Mouse (Mus musculus) heart, postnatal 14 days (tissue): ENCODE measurements around the gene Mypn. TPM values are rescaled to one million over a fixed set of nuclear protein-coding genes. Genes with fewer than 3 reads are reported as not detected.

ENCODE experiments used
- DNase-seq, 2 experiments: peaks; one replicate each; pipeline ENCODE4 v3.0.0; 2021 to 2022
- intact Hi-C: fragments of 180-260 bp; cut with DNase I; formaldehyde crosslinking; loops from one replicate; pipeline ENCODE4 v1.15.1; 2025
- total RNA-seq, 2 experiments: library from RNA; stranded (reverse); gene quantifications; 2 replicates each; pipeline ENCODE4 v1.2.3; 2021

The Mypn gene
- total RNA-seq, 2 experiments from 2014 or later: 82.5 to 90.9 TPM

DNA sequence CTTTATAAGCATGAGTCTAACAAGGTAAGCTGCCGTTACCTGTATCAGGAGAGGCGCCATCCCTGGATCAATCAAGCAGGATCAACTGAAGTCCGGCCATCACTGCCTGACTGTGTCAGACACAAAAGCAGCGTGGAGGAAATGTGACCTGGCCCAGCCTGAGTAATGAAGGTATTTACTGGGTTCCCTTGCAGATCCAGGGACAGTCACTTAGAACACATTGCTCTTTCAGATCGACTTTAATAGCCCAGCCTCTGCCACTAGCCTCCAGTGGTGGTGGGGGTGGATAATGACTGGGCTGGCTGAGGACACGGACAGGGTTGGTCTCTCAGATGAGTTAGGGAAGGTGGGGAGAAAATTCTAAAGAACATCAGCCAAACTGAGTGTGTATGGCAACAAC, 5.1 kb upstream of the Mypn start:
- intact Hi-C loops: no loop called here
- DNase-seq: no peak

GRCm38 (mm10) chr10:63203002-63203401, 750 bp downstream of the Mypn start:
- intact Hi-C loops: loop anchor here (5.0 kb wide), 1 partner anchor 46 kb away; no protein-coding TSS in a partner anchor
- DNase-seq: no peak

GRCm38 (mm10) chr10:63201534-63201933, 2.2 kb downstream of the Mypn start:
- intact Hi-C loops: loop anchor here (5.0 kb wide), 1 partner anchor 44 kb away; no protein-coding TSS in a partner anchor
- peak in 1 of 2 experiments; percentile 16 for DNase-seq

DNA sequence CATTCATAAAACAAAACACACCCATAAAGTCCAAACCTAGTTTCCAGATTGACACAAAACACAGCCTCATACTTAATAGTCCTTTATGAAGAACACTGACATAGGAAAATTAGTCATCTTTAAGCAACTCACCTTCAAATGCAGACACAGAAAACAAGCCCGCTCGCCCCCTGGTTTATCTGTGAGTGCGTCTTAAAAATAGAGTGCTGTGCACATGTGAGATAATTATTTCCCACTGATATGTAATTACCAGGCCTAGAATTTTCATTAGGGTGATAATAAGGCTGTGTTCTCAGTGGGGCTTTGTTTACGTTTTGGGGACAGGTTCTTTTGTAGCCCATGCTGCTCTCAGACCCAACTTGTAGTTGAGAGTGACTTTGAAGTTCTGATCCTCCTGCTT, 4.7 kb downstream of the Mypn start:
- DNase-seq: no peak
- intact Hi-C loops: no loop called here

DNA sequence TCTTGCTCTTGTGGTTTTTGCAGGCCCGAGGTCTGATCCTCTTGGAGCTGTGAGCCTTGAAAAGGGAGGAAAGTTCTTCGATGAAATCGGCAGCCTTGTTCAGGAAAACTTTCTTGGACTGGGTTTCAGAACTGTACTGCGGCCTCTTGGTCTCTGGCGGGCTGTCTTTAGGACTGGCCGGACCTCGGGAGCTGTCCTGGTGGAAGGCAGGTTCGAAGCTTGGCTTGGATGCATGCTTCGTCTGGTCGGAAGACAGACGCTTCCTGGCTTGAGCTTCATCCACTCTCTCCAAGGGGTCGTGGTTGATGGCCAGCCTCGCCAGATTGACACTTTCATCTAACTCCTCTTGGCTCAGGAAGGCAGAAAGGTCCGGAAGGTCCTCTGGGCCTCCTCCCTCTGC, 11.0 kb downstream of the Mypn start:
- DNase-seq: no peak
- intact Hi-C loops: no loop called here

DNA sequence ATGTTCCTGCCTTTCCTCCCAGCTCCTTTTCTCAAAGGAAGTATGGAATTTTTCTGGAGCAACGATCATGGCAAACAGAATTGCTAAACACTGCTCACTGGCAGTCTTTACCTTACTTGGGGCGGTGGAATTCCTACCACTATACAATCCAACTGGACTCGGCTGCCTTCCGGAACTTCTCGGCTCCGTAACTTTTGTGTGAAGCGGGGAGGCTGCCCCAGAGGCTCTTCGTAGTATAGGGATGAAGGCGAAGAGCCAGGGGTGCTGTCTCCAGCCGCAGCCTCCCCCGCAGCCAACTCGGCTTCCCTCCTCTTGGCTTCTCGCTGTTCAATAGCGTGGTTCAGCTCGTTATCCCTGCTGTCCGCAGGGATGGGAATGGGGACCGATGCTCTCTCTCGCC, 11.5 kb downstream of the Mypn start:
- DNase-seq: no peak
- intact Hi-C loops: no loop called here

GRCm38 (mm10) chr10:63184451-63184850, 19.3 kb downstream of the Mypn start:
- no peak for DNase-seq
- intact Hi-C loops: no loop called here

DNA sequence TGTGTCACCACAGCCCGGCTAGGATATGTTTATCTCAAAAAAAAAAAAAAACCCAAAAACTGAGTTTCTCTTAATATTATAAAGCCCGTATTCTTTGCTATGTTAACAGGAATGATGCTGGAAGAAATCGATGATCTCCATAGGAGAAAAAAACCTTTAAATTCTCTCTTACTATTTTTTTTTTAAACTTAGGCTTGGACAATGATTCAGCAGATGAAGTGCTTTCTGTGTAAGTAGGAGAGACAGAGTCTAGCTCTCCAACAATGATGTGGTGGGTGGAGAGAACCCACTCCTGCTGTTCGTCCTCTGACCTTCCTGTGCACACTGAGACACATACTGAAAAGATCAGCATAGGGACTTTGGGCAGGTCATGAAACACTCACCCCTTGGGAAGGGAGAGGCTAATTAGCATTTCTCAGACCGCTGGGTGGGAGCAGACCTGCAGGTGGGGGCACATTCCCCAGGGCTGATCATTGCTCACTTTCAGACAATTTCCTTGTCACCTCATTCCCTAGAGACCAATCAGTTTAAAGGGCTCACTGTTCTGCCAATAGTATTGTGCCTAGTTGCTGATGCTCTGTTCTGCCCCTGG, 21.5 kb downstream of the Mypn start:
- no peak for DNase-seq
- intact Hi-C loops: no loop called here

GRCm38 (mm10) chr10:63181166-63181565, 22.6 kb downstream of the Mypn start:
- DNase-seq: no peak
- intact Hi-C loops: no loop called here

- peak; percentile 25 for DNase-seq
Measured at GRCm38 (mm10) chr10:63179524-63179923, 24.2 kb downstream of the Mypn start.

GRCm38 (mm10) chr10:63178318-63178717, 25.4 kb downstream of the Mypn start:
- intact Hi-C loops: no loop called here
- no peak for DNase-seq

More at GRCm38 (mm10) chr10:63179524-63179923, 24.2 kb downstream of the Mypn start:
- intact Hi-C loops: no loop called here

GRCm38 (mm10) chr10:63177286-63178140, 26.2 kb downstream of the Mypn start:
- intact Hi-C loops: no loop called here
- no peak for DNase-seq

GRCm38 (mm10) chr10:63176471-63176931, 27.3 kb downstream of the Mypn start:
- DNase-seq: no peak
- intact Hi-C loops: no loop called here

DNA sequence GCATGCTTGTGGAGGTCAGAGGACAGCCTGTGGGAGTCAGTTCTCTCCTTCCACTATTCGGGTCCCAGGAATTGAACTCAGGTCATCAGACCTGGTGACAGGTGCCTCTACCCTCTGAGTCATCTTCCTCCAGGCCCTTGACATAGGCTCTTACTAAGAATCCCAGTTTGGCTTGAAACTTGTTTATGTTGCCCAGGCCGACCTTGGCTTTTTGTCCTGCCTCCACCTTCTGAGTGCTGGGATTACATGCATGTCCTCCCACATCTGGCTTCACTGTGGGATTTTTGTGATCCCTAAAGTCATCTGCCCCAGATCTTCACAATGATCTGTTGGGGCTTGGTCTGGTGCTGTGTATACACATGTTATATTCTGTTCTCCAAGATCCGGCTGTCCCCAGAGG, 31.7 kb downstream of the Mypn start:
- no peak for DNase-seq
- intact Hi-C loops: no loop called here

DNA sequence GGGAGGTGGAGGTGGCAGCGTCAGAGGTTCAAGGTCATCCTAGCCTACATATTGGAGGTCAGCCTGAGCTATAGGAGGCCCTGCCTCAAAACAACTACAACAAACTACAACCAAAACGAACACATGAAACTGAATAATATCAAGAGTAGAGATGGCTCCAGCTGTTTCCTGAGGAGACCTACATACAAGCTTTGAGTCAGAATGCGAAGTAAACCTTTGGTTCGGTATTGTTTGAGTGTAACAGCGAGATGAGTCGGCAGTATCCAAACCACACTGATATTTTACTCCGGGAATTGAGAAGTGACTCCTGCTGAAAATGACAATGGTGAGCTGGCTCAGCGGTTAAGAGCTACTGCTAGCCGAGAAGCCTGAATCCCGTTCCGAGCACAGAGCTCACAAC, 34.2 kb downstream of the Mypn start:
- no peak for DNase-seq
- intact Hi-C loops: no loop called here

DNA sequence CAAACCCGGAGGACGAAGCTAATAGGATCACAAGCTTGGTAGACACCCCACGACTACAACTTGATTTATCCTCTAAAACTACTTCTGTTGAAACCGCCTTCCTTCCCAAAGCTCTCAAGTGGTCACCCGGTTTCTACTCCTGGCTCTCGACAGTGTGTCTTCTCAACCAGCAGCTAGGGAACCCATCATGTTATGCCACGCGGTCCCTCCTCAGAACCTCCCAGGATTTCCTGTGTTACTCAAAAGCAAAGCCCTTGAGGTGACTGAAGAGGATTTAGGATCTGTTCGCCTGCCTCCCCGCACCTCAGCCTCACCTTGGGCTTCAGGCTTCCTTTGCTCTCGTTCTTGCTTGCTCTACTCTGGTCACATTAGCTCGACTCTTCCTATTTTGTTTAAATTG, 35.6 kb downstream of the Mypn start:
- intact Hi-C loops: no loop called here
- DNase-seq: no peak

GRCm38 (mm10) chr10:63167241-63167995, 36.3 kb downstream of the Mypn start:
- intact Hi-C loops: no loop called here

DNA sequence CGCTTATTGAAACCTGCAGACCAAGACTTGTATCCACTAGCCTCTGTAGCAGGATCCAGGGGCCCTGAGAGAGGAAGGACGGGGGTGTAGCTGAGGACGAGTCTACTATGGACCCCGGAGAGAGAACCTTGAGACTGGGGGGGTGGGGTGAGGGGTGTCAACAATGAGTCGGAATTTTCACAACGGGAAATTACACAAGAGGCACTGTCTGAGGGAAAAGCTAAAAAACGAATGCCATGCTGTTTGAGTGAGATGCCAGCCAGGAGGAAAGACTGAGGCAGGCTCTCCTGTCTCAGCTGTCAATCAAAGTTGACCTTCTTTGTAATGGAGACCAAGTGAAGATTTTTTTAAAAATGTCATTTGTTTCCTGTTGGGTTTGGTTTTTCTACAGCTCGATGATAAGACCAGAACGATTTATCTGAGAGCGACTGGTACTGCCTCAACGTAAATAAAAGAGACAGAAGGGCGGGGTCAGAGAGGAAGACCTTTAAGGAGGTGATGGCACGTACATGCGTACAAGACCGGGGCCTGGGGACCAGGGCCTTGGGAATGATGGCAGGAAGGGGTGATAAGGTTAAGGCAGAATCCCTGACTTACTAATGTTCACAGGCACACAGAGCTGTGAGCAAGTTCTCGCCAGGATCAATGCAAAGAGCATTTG, 37.9 kb downstream of the Mypn start:
- intact Hi-C loops: no loop called here
- no peak for DNase-seq

More at GRCm38 (mm10) chr10:63167241-63167995, 36.3 kb downstream of the Mypn start:
- DNase-seq: no peak

- intact Hi-C loops: no loop called here
Measured at GRCm38 (mm10) chr10:63161240-63161639, 42.5 kb downstream of the Mypn start.

DNA sequence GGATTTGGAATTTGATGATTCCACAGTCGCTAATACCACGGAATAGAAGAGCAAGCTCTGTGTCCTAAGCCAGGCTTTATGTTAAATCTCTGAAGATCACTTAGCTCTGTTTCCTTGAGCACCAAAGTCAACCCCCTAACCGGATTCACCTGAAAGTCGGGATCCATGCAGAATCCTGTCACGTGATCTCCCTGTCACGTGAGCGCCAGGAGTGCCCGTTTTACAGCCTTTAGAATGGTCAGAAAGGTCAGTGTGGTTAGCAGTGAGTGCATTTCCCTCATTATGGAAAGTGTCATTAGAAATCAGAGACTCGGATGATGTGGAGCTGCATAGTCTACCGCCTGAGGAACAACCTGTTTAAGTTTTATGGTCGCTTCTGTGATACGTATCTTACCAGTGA, 43.1 kb downstream of the Mypn start:
- intact Hi-C loops: no loop called here
- no peak for DNase-seq

More at GRCm38 (mm10) chr10:63161240-63161639, 42.5 kb downstream of the Mypn start:
- no peak for DNase-seq
